ENCODE assay signal across 25 mouse cellular contexts in the genomic region with DNA sequence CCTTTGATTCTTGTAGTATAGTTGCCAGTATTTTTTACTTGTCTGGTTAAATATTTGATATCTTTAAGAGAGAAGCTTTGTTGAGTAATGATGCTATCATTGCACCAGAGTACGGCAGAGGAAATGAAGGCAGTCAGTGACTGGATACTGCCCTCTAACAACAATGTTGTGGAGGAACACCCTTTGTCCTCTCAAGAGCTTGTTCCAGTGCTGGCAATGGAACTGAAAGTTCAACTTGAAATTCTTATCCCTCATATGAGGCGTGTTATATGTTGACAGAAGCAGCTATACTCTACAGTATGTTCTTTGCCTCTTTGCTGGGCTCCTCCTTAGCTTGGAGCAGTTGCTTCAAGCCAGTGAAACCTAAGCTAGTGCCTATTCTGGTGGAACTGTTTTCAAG.
DNase-seq lines count a peak whose midpoint lies in the region; ATAC-seq lines count a peak whose summit lies in the region.
"Had no signal": no experiment of that assay in that cellular context is flagged by ENCODE, and none has a peak within 500 bp of the region (broad histone marks: within the 10 kb centered on the region; RNA-seq: fewer than 3 reads in every experiment).

No protein-coding gene starts in this region.

- ATAC-seq in midbrain, embryonic 16.5 days = no peak
- ATAC-seq: activated CD4-positive, CD25-positive, alpha-beta regulatory T cell, adult 4 months; forebrain, embryonic 13.5 days; forebrain, embryonic 16.5 days; hindbrain, embryonic 16.5 days had no signal

- H3K9ac ChIP-seq in midbrain, embryonic 16.5 days (ENCODE audit: low read depth, low read length) = no peak overlapping the region
- H3K9ac ChIP-seq: forebrain, embryonic 13.5 days; hindbrain, embryonic 13.5 days had no signal

- DNase-seq in lung, postnatal 25 days (ENCODE audit: low spot score) = peak; percentile 42
- no peak for DNase-seq in lung, postnatal 10 days
- DNase-seq in 416B (ENCODE audit: low read depth) = peak; percentile 53
- DNase-seq in adipocyte (ENCODE audit: low spot score) = peak; percentile 67
- DNase-seq in layer of hippocampus, adult 8-10 months (ENCODE audit: low spot score in 2 of 2) = no peak
- DNase-seq: adrenal gland, postnatal 10 days; adrenal gland, postnatal 36 days; B cell, adult 2 months; cerebellum, adult 18-20 months; cerebellum, adult 9-10 months; cerebellum, postnatal 14 days; gastrocnemius, postnatal 10 days; gastrocnemius, postnatal 36 days; heart, postnatal 36 days had no signal

- no peak overlapping the region for H3K27ac ChIP-seq in midbrain, embryonic 16.5 days (ENCODE audit: low read length)
- H3K27ac ChIP-seq: forebrain, embryonic 10.5 days; forebrain, embryonic 13.5 days; hindbrain, embryonic 10.5 days; hindbrain, embryonic 13.5 days had no signal

- 0 out of 2 replicates have a peak, but pooled peaks cover 7% of the 10 kb centered on the region for H3K36me3 ChIP-seq in midbrain, embryonic 16.5 days (ENCODE audit: control insufficient read depth, insufficient read depth, low read length)

- WGBS in midbrain, embryonic 16.5 days = 97% methylated on average over 2 of the region's 2 CpGs

- no peak overlapping the region for H3K4me3 ChIP-seq in midbrain, embryonic 16.5 days (ENCODE audit: low read depth, low read length)
- H3K4me3 ChIP-seq: forebrain, embryonic 10.5 days; forebrain, embryonic 13.5 days; hindbrain, embryonic 10.5 days; hindbrain, embryonic 13.5 days had no signal

- H3K27me3 ChIP-seq in midbrain, embryonic 16.5 days (ENCODE audit: control insufficient read depth, insufficient read depth, low read depth, low read length) = no peaks in the 10 kb centered on the region
- H3K27me3 ChIP-seq: CH12.LX; forebrain, embryonic 13.5 days; hindbrain, embryonic 13.5 days had no signal

- H3K4me1 ChIP-seq in midbrain, embryonic 16.5 days (ENCODE audit: control insufficient read depth, insufficient read depth, low read length) = no peaks in the 10 kb centered on the region
- H3K4me1 ChIP-seq: forebrain, embryonic 10.5 days; forebrain, embryonic 13.5 days; hindbrain, embryonic 10.5 days; hindbrain, embryonic 13.5 days had no signal

- H3K4me2 ChIP-seq in midbrain, embryonic 16.5 days (ENCODE audit: low read length) = no peak overlapping the region
- H3K4me2 ChIP-seq: forebrain, embryonic 13.5 days; heart, embryonic 11.5 days; hindbrain, embryonic 13.5 days had no signal

- H3K9me3 ChIP-seq in midbrain, embryonic 16.5 days (replicated peaks; ENCODE audit: control insufficient read depth, low read length, poor library complexity, severe bottlenecking) = no peaks in the 10 kb centered on the region
- H3K9me3 ChIP-seq: forebrain, embryonic 10.5 days; forebrain, embryonic 13.5 days; G1E; hindbrain, embryonic 10.5 days; hindbrain, embryonic 13.5 days had no signal

Comparison
In these comparisons a context has a peak if more than half of its experiments do, and no peak if none do; other contexts are left out.
1. DNase-seq: peak in lung, postnatal 25 days (single experiment), 416B (single experiment) and adipocyte (single experiment); none in lung, postnatal 10 days (single experiment) and layer of hippocampus, adult 8-10 months (0 of 2).